ENCODE assay signal across 8 mouse cellular contexts in the genomic region with DNA sequence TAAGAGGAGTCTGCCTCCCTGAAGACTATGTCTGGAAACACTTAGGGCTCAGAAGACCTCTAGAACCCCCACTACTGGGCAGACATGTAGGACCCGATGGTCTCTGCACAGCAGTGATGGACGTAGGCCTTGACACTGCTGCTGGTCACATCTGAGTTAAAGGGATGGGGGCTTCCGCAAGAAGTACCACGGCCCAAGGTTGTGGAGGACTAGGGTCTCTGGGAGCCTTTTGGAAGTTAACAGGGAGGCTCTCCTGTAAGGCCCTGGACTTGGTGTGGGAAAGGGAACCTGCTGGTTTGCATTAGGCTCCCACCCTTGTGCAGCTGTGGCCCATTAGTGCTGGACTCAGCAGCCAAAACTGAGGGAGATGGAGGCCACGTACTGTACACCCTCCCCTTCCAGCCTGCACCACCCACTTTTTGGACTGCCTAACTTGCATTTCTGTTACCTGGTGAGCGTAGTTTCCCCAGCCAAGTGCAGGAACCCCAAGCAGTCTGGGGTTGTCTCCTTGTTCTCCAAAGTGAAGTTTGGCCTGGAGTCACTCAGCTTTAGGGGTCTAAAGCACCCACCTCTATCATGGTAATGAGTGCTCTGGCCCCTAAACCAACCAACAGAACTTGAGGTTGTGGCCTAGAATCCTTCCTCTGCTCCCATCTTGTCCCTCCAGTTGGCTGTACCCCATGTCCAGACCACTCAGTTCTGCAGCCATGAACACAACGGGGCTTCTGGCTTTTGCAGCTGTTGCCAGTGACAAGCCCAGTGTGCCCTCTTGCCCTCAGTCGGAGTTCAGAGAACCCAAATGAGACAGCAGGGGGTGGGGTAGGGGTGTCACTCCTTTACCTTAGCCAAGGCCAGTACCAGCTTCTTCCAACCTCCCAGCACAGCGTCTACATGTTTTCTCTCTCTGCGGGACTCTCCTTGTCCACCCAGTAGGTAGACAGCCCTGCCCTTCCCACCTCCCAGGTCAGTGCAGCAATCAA. TPM values are rescaled to one million over a fixed set of nuclear protein-coding genes. Genes with fewer than 3 reads are reported as not detected.
DNase-seq lines count a peak whose midpoint lies in the region; ATAC-seq and TF ChIP-seq lines count a peak whose summit lies in the region.

No protein-coding gene starts in this region.

- H3K27ac ChIP-seq in layer of hippocampus, adult 2 months, result peak overlapping the region; percentile 97
- H3K27ac ChIP-seq in liver, embryonic 13.5 days, result no peak overlapping the region
- H3K27ac ChIP-seq in stomach, postnatal 0 days (replicated peaks), result 0 out of 2 replicates have a peak overlapping the region, but pooled peaks have one; percentile 13

- WGBS in liver, embryonic 13.5 days (ENCODE audit: insufficient replicate concordance), result 61% methylated on average over 10 of the region's 10 CpGs
- WGBS in stomach, postnatal 0 days, result 47% methylated on average over 10 of the region's 10 CpGs

- H3K27me3 ChIP-seq in liver, embryonic 13.5 days, result peaks cover 49% of the 10 kb centered on the region
- no peaks in the 10 kb centered on the region for H3K27me3 ChIP-seq in stomach, postnatal 0 days (ENCODE audit: control insufficient read depth, insufficient read depth, low read length)

- H3K4me2 ChIP-seq in liver, embryonic 13.5 days, result peak overlapping the region; percentile 75
- peak overlapping the region; percentile 96 for H3K4me2 ChIP-seq in stomach, postnatal 0 days (replicated peaks; ENCODE audit: low read depth)

- peak overlapping the region; percentile 82 for H3K4me3 ChIP-seq in layer of hippocampus, adult 2 months
- H3K4me3 ChIP-seq in liver, embryonic 13.5 days (replicated peaks), result peak overlapping the region; percentile 61; the same call in 1 of the 2 replicates
- no peak overlapping the region for H3K4me3 ChIP-seq in stomach, postnatal 0 days (ENCODE audit: low read depth, low read length)

- no peaks in the 10 kb centered on the region for H3K9me3 ChIP-seq in liver, embryonic 13.5 days (replicated peaks)
- H3K9me3 ChIP-seq in stomach, postnatal 0 days (ENCODE audit: control insufficient read depth, low read length), result no peaks in the 10 kb centered on the region

- ATAC-seq in liver, embryonic 13.5 days (ENCODE audit: low read depth), result no peak
- ATAC-seq in stomach, postnatal 0 days (ENCODE audit: low FRiP score, low TSS enrichment), result no peak

- no peak for TF ChIP-seq EP300 in stomach, postnatal 0 days (optimal IDR thresholded peaks at IDR 0.05)

- peaks cover 24% of the 10 kb centered on the region for H3K4me1 ChIP-seq in liver, embryonic 13.5 days (replicated peaks)
- 0 out of 2 replicates have a peak, but pooled peaks cover 8% of the 10 kb centered on the region for H3K4me1 ChIP-seq in stomach, postnatal 0 days (replicated peaks; ENCODE audit: control insufficient read depth, insufficient read depth)

- H3K36me3 ChIP-seq in liver, embryonic 13.5 days, result peaks cover 39% of the 10 kb centered on the region
- peaks cover 13% of the 10 kb centered on the region; the same call in 1 of the 2 replicates for H3K36me3 ChIP-seq in stomach, postnatal 0 days (ENCODE audit: control insufficient read depth, insufficient read depth, low read length)

- TF ChIP-seq CTCF in layer of hippocampus, adult 2 months (conservative IDR thresholded peaks at IDR 0.05), result no peak
- no peak for TF ChIP-seq CTCF in stomach, postnatal 0 days (IDR thresholded peaks at IDR 0.05; ENCODE audit: low read depth)

- no peak overlapping the region for H3K9ac ChIP-seq in liver, embryonic 13.5 days
- 0 out of 2 replicates have a peak overlapping the region, but pooled peaks have one; percentile 89 for H3K9ac ChIP-seq in stomach, postnatal 0 days (ENCODE audit: low read length)

- DNase-seq in layer of hippocampus, adult 2 months (ENCODE audit: low spot score in 2 of 2), result peak in 1 of 2 experiments; percentile 29
- no peak for DNase-seq in layer of hippocampus, adult 9-10 months (ENCODE audit: low spot score)
- peak; percentile 26 for DNase-seq in embryo, embryonic 10.5 days (ENCODE audit: low spot score)
- DNase-seq in gastrocnemius, postnatal 25 days, result peak; percentile 63
- no peak for DNase-seq in liver, embryonic 13.5 days
- DNase-seq in stomach, postnatal 0 days (ENCODE audit: low spot score), result peak; percentile 38
- no peak for DNase-seq in natural killer cell, adult 2 months (ENCODE audit: low spot score in 2 of 2)
- no peak for DNase-seq in ovary, postnatal 14 days (ENCODE audit: low spot score)

RNA-seq across cellular contexts. Expression of gene Zfp651, which starts 1.0 kb away (rescaled TPM):
- 100 to 1,000 TPM; 101 to 102 TPM for total RNA-seq in layer of hippocampus, adult 2 months (2021)
- total RNA-seq in gastrocnemius, postnatal 25 days (2021), result 100 to 1,000 TPM in 1 of 2 experiments, 10 to 100 TPM in 1; 78.3 to 101 TPM
- polyA plus RNA-seq in liver, embryonic 13.5 days (2015; fragmentation: Nextera tagmentation; extraction: Ambion mirVana), result 1.2 and 1.3 TPM in 2 replicates
- 8.0 and 10.5 TPM in 2 replicates for polyA plus RNA-seq in stomach, postnatal 0 days (2015; fragmentation: Nextera tagmentation; extraction: Ambion mirVana)

RNA-seq across cellular contexts. Expression of gene Klhl40, which starts 19.3 kb away (rescaled TPM):
- total RNA-seq in layer of hippocampus, adult 2 months (2021), result 1 to 10 TPM; 3.3 to 4.6 TPM
- 100 to 1,000 TPM; 116 to 215 TPM for total RNA-seq in gastrocnemius, postnatal 25 days (2021)
- 0.27 and 0.45 TPM in 2 replicates for polyA plus RNA-seq in liver, embryonic 13.5 days (2015; fragmentation: Nextera tagmentation; extraction: Ambion mirVana)
- polyA plus RNA-seq in stomach, postnatal 0 days (2015; fragmentation: Nextera tagmentation; extraction: Ambion mirVana), result 0.42 and 0.46 TPM in 2 replicates

RNA-seq across cellular contexts. Expression of gene Hhatl, which starts 34.2 kb away (rescaled TPM):
- 10 to 100 TPM; 15.6 to 19.9 TPM for total RNA-seq in layer of hippocampus, adult 2 months (2021)
- total RNA-seq in gastrocnemius, postnatal 25 days (2021), result 100 to 1,000 TPM; 193 to 201 TPM
- 0.12 and 0.15 TPM in 2 replicates for polyA plus RNA-seq in liver, embryonic 13.5 days (2015; fragmentation: Nextera tagmentation; extraction: Ambion mirVana)
- 1.5 and 2.0 TPM in 2 replicates for polyA plus RNA-seq in stomach, postnatal 0 days (2015; fragmentation: Nextera tagmentation; extraction: Ambion mirVana)

RNA-seq across cellular contexts. Expression of gene Nktr, which starts 39.2 kb away (rescaled TPM):
- 100 to 1,000 TPM; 104 to 127 TPM for total RNA-seq in layer of hippocampus, adult 2 months (2021)
- total RNA-seq in gastrocnemius, postnatal 25 days (2021), result 10 to 100 TPM; 30.0 to 30.1 TPM
- polyA plus RNA-seq in liver, embryonic 13.5 days (2015; fragmentation: Nextera tagmentation; extraction: Ambion mirVana), result 29.7 and 33.3 TPM in 2 replicates
- 27.7 and 32.0 TPM in 2 replicates for polyA plus RNA-seq in stomach, postnatal 0 days (2015; fragmentation: Nextera tagmentation; extraction: Ambion mirVana)

RNA-seq across cellular contexts. Expression of gene Ss18l2, which starts 48.0 kb away (rescaled TPM):
- 10 to 100 TPM; 71.8 to 78.8 TPM for total RNA-seq in layer of hippocampus, adult 2 months (2021)
- total RNA-seq in gastrocnemius, postnatal 25 days (2021), result 100 to 1,000 TPM; 104 to 105 TPM
- polyA plus RNA-seq in liver, embryonic 13.5 days (2015; fragmentation: Nextera tagmentation; extraction: Ambion mirVana), result 78.9 and 81.9 TPM in 2 replicates
- polyA plus RNA-seq in stomach, postnatal 0 days (2015; fragmentation: Nextera tagmentation; extraction: Ambion mirVana), result 106 and 119 TPM in 2 replicates

Comparison
In these comparisons a context has a peak if more than half of its experiments do, and no peak if none do; other contexts are left out.
1. DNase-seq: peak in embryo, embryonic 10.5 days (single experiment), gastrocnemius, postnatal 25 days (single experiment) and stomach, postnatal 0 days (single experiment); none in layer of hippocampus, adult 9-10 months (single experiment), liver, embryonic 13.5 days (single experiment), natural killer cell, adult 2 months (0 of 2) and ovary, postnatal 14 days (single experiment).
2. RNA of gene Klhl40, which starts 19.3 kb away (total RNA-seq): 116 to 215 TPM in gastrocnemius, postnatal 25 days; 3.3 to 4.6 TPM in layer of hippocampus, adult 2 months; every median in the first group is over 10 times any median in the second.
3. RNA of gene Hhatl, which starts 34.2 kb away (total RNA-seq): 193 to 201 TPM in gastrocnemius, postnatal 25 days; 15.6 to 19.9 TPM in layer of hippocampus, adult 2 months; every median in the first group is over 4 times any median in the second.